Mouse (Mus musculus) CH12.LX (cell line): Measurements from ENCODE around the gene Alg5. TPM values are rescaled to one million over a fixed set of nuclear protein-coding genes. Genes with fewer than 3 reads are reported as not detected.

Experiments used
- DNase-seq: peaks from one replicate; pipeline ENCODE4 v3.0.0-alpha.2; 2013; ENCODE audit errors: extremely low read depth
- H3K27ac ChIP-seq: 2 replicates; pipeline ENCODE4 v1.5.1; 2012; ENCODE audit warnings: low read depth, mild to moderate bottlenecking, control low read depth, moderate library complexity; ENCODE audit not compliant: insufficient read depth
- H3K27me3 ChIP-seq: replicated peaks from 2 replicates; pipeline ENCODE3; 2012; ENCODE audit warnings: inconsistent platforms
- H3K36me3 ChIP-seq, 2 experiments: replicated peaks in 1 of 2; 2 replicates each; pipeline versions ENCODE3 to v1.6.1; 2012; ENCODE audit warnings: inconsistent platforms in 1 of 2, low read length in 1 of 2, mild to moderate bottlenecking in 1 of 2, mixed read lengths in 1 of 2, moderate library complexity in 1 of 2; ENCODE audit not compliant: control insufficient read depth in 1 of 2, insufficient read depth in 1 of 2
- H3K4me1 ChIP-seq, 2 experiments: 2 replicates each; pipeline ENCODE4 v1.6.1; 2012; ENCODE audit warnings: inconsistent platforms in 1 of 2, moderate library complexity in 1 of 2; ENCODE audit not compliant: insufficient read depth in 2 of 2, control insufficient read depth in 1 of 2
- H3K4me2 ChIP-seq: 2 replicates; pipeline ENCODE4 v1.6.1; 2012; ENCODE audit warnings: low read depth, mild to moderate bottlenecking, control low read depth; ENCODE audit not compliant: poor library complexity, insufficient read depth, severe bottlenecking
- H3K4me3 ChIP-seq, 3 experiments: fragments of 150-350 bp in 1 of 3; sonication (generic) in 1 of 3; replicated peaks in 1 of 3; 2 replicates each; pipeline versions ENCODE3 to v1.5.1; 2011 to 2012; ENCODE audit warnings: low read depth in 2 of 3, low read length in 2 of 3, mild to moderate bottlenecking in 2 of 3, moderate library complexity in 2 of 3, control low read depth in 1 of 3, improper control_type of control experiment in 1 of 3, inconsistent platforms in 1 of 3, mixed read lengths in 1 of 3; ENCODE audit not compliant: poor library complexity in 1 of 3
- H3K79me2 ChIP-seq: replicated peaks from 2 replicates; pipeline ENCODE4 v1.6.1; 2012; ENCODE audit warnings: mild to moderate bottlenecking, moderate library complexity; ENCODE audit not compliant: control insufficient read depth, poor library complexity, insufficient read depth, severe bottlenecking; ENCODE audit errors: extremely low read depth
- H3K9ac ChIP-seq: 2 replicates; pipeline ENCODE4 v1.6.1; 2012; ENCODE audit warnings: low read depth, mild to moderate bottlenecking, control low read depth, moderate library complexity; ENCODE audit not compliant: insufficient read depth
- H3K9me3 ChIP-seq: replicated peaks from 2 replicates; pipeline ENCODE3; 2012; ENCODE audit warnings: low read length, inconsistent platforms, mixed read lengths
- CHD1 ChIP-seq: IDR thresholded peaks from 2 replicates; pipeline ENCODE4 v1.6.1; 2012; ENCODE audit warnings: low read depth, low read length, improper control_type of control experiment, inconsistent platforms
- ELF1 ChIP-seq: IDR thresholded peaks from 2 replicates; pipeline ENCODE4 v1.6.1; 2014; ENCODE audit warnings: low read depth, mild to moderate bottlenecking, inconsistent platforms, low read length, improper control_type of control experiment
- EP300 ChIP-seq: IDR thresholded peaks from 2 replicates; pipeline ENCODE4 v1.6.1; 2011; ENCODE audit warnings: low read length, improper control_type of control experiment
- GABPA ChIP-seq: IDR thresholded peaks from 2 replicates; pipeline ENCODE4 v1.6.1; 2012; ENCODE audit warnings: low read depth, low read length, improper control_type of control experiment, inconsistent platforms; ENCODE audit not compliant: insufficient replicate concordance
- JUN ChIP-seq: IDR thresholded peaks from 2 replicates; pipeline ENCODE4 v1.6.1; 2011; ENCODE audit warnings: low read depth, mild to moderate bottlenecking, low read length, improper control_type of control experiment, moderate library complexity; ENCODE audit not compliant: insufficient read depth
- JUND ChIP-seq: conservative IDR thresholded peaks from 2 replicates; pipeline ENCODE4 v1.6.1; 2011; ENCODE audit warnings: low read depth, low read length, improper control_type of control experiment
- MXI1 ChIP-seq: IDR thresholded peaks from 2 replicates; pipeline ENCODE4 v1.6.1; 2011; ENCODE audit warnings: mild to moderate bottlenecking, low read depth, low read length, improper control_type of control experiment
- MYC ChIP-seq: IDR thresholded peaks from 2 replicates; pipeline ENCODE4 v1.6.1; 2011; ENCODE audit warnings: low read depth, mild to moderate bottlenecking, improper control_type of control experiment, low read length
- PAX5 ChIP-seq: IDR thresholded peaks from 2 replicates; pipeline ENCODE4 v1.6.1; 2012; ENCODE audit warnings: low read length, inconsistent platforms, mixed read lengths
- RAD21 ChIP-seq: IDR thresholded peaks from 2 replicates; pipeline ENCODE4 v1.6.1; 2011; ENCODE audit warnings: low read depth, mild to moderate bottlenecking, low read length, improper control_type of control experiment, moderate library complexity
- SIN3A ChIP-seq: IDR thresholded peaks from 2 replicates; pipeline ENCODE4 v1.6.1; 2012; ENCODE audit warnings: low read length, improper control_type of control experiment, inconsistent platforms
- SMC3 ChIP-seq: IDR thresholded peaks from 2 replicates; pipeline ENCODE4 v1.6.1; 2011; ENCODE audit warnings: low read depth, low read length, improper control_type of control experiment
- TCF12 ChIP-seq: IDR thresholded peaks from 2 replicates; pipeline ENCODE4 v1.6.1; 2014; ENCODE audit warnings: low read depth, mild to moderate bottlenecking, inconsistent platforms, low read length, improper control_type of control experiment
- USF1 ChIP-seq: IDR thresholded peaks from 2 replicates; pipeline ENCODE4 v1.6.1; 2014; ENCODE audit warnings: low read depth, mild to moderate bottlenecking, inconsistent platforms, low read length, improper control_type of control experiment
- USF2 ChIP-seq: conservative IDR thresholded peaks from 2 replicates; pipeline ENCODE4 v1.6.1; 2011; ENCODE audit warnings: low read depth, low read length, improper control_type of control experiment
- ZC3H11A ChIP-seq: IDR thresholded peaks from 2 replicates; pipeline ENCODE4 v1.6.1; 2012; ENCODE audit warnings: low read depth, mild to moderate bottlenecking, inconsistent platforms, low read length, improper control_type of control experiment
- dilution Hi-C: fragments of 300-500 bp; cut with MboI; formaldehyde crosslinking; loops from 2 replicates; pipeline ENCODE4 v1.14.3; 2020; ENCODE audit warnings: low sequenced_read_pairs; ENCODE audit not compliant: extremely low pct_unique_long_range_greater_than_20kb, extremely low pct_ligation_motif_present
- in situ Hi-C: fragments of 300-500 bp; cut with MboI; formaldehyde crosslinking; loops from 3 replicates; pipeline ENCODE4 v1.14.3; 2019; ENCODE audit warnings: low sequenced_read_pairs, low pct_ligation_motif_present, low pct_unique_long_range_greater_than_20kb, mixed read lengths
- polyA plus RNA-seq: library from polyadenylated mRNA; unstranded; fragments of >175 nt; gene quantifications from 2 replicates; pipeline ENCODE4 v1.2.1, GENCODE M21; 2012; ENCODE audit warnings: low read depth; ENCODE audit not compliant: insufficient read length
- total RNA-seq, 2 experiments: library from RNA; depleted of rRNA; stranded (reverse); fragments of 300-350 nt in 1 of 2; fragments of >200 nt in 1 of 2; gene quantifications; 2 replicates each; pipeline ENCODE4 v1.2.3; 2012 to 2014

Alg5 gene
- total and polyA plus RNA-seq, 3 experiments = 33.9 to 52.0 (median 48.0) TPM

DNA sequence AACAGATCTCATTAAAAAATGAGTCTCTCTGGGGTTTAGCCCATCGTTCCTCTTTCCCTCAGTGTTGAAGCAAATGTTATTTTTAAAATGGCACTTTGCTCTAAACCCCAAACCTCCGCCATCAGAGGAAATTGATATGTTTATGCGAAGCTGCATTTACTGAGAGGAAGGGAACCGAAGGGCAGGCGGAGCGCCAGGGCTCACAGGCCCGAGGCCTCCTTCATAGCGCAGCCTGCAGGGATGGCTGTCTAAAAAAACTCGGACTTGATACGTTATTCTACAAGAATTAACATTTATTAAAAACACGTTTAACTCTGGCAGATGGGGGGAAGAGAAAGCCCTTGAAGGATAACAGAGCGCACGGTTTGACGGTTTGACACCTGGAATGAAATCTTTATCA is 30.7 kb downstream of the Alg5 start:
- Histone ChIP-seq H3K4me2 (no peak overlapping the region), H3K27me3 (no peaks in the 10 kb centered on the region), H3K9me3 (no peaks in the 10 kb centered on the region), H3K27ac (no peak overlapping the region), H3K4me3 (no peak overlapping the region), H3K79me2 (no peaks in the 10 kb centered on the region), H3K9ac (no peak overlapping the region), H3K4me1 (no peaks in the 10 kb centered on the region), H3K36me3 (no peaks in the 10 kb centered on the region)
- TF ChIP-seq SMC3 (no peak), USF1 (no peak), CHD1 (no peak), TCF12 (no peak), ELF1 (no peak), USF2 (no peak), EP300 (no peak), MXI1 (no peak), JUND (no peak), ZC3H11A (no peak), GABPA (no peak), MYC (no peak), RAD21 (no peak), PAX5 (no peak), SIN3A (no peak)
- dilution Hi-C loops (no loop called here), in situ Hi-C loops (no loop called here)
- DNase-seq = no peak

- no peaks in the 10 kb centered on the region for H3K36me3 ChIP-seq
- H3K9ac ChIP-seq = no peak overlapping the region
- H3K9me3 ChIP-seq = no peaks in the 10 kb centered on the region
- no peak overlapping the region for H3K4me3 ChIP-seq
- DNase-seq = no peak
- dilution Hi-C loops (no loop called here), in situ Hi-C loops (no loop called here)
- no peak overlapping the region for H3K27ac ChIP-seq
- no peaks in the 10 kb centered on the region for H3K79me2 ChIP-seq
- H3K27me3 ChIP-seq = no peaks in the 10 kb centered on the region
- H3K4me2 ChIP-seq = no peak overlapping the region
- TF ChIP-seq JUN = no peak
- TF ChIP-seq USF1 = no peak
- TF ChIP-seq, all 38 proteins: peak for 0
- H3K4me1 ChIP-seq = no peaks in the 10 kb centered on the region
Measured at GRCm38 (mm10) chr3:54766811-54767210, 31.5 kb downstream of the Alg5 start.
